Mouse (Mus musculus) adrenal gland, postnatal 4 days (tissue): ENCODE results near the gene Gm10563. TPM values are rescaled to one million over a fixed set of nuclear protein-coding genes. Genes with fewer than 3 reads are reported as not detected.

Experiments used
- DNase-seq, 2 experiments: peaks; one replicate each; pipeline ENCODE4 v3.0.0; 2021 to 2022; ENCODE audit warnings: low spot score in 2 of 2, mixed read lengths in 2 of 2
- total RNA-seq, 2 experiments: library from RNA; stranded (reverse); gene quantifications; 2 replicates each; pipeline ENCODE4 v1.2.3; 2021

Gm10563 gene
- total RNA-seq, 2 experiments from 2014 or later, result not detected

GRCm38 (mm10) chr4:155653451-155654182 lies 8.4 kb upstream of the Gm10563 start:
- DNase-seq, result no peak

- no peak for DNase-seq
Observed at GRCm38 (mm10) chr4:155653086-155653450, 7.9 kb upstream of the Gm10563 start, which contains the start of gene Mmp23. Gene Mmp23, minus strand, starts transcription at chr4:155653384.

GRCm38 (mm10) chr4:155652283-155653085 lies 7.3 kb upstream of the Gm10563 start:
- no peak for DNase-seq

GRCm38 (mm10) chr4:155651553-155652269 lies 6.5 kb upstream of the Gm10563 start:
- DNase-seq, result no peak

- DNase-seq, result no peak
Observed at GRCm38 (mm10) chr4:155649355-155649754, 4.1 kb upstream of the Gm10563 start.

- DNase-seq, result no peak
Observed at GRCm38 (mm10) chr4:155645721-155646120, 513 bp upstream of the Gm10563 start.

GRCm38 (mm10) chr4:155643531-155643930 lies 1.7 kb downstream of the Gm10563 start:
- no peak for DNase-seq

- DNase-seq, result no peak
Observed at GRCm38 (mm10) chr4:155635766-155636499, 9.3 kb downstream of the Gm10563 start.

- no peak for DNase-seq
Observed at GRCm38 (mm10) chr4:155630267-155630666, 14.9 kb downstream of the Gm10563 start.

GRCm38 (mm10) chr4:155624338-155625291 lies 20.6 kb downstream of the Gm10563 start, which contains the start of gene Cdk11b:
Gene Cdk11b, plus strand, starts transcription at chr4:155624854.
- peak; percentile 84 for DNase-seq

- DNase-seq, result no peak
Observed at GRCm38 (mm10) chr4:155618321-155618720, 26.9 kb downstream of the Gm10563 start.

- no peak for DNase-seq
Observed at GRCm38 (mm10) chr4:155613264-155613663, 31.9 kb downstream of the Gm10563 start.

GRCm38 (mm10) chr4:155611860-155612259 lies 33.3 kb downstream of the Gm10563 start:
- no peak for DNase-seq

- DNase-seq, result no peak
Observed at GRCm38 (mm10) chr4:155606825-155607224, 38.4 kb downstream of the Gm10563 start.

- no peak for DNase-seq
Observed at GRCm38 (mm10) chr4:155605132-155605531, 40.1 kb downstream of the Gm10563 start.

GRCm38 (mm10) chr4:155603801-155604200 lies 41.4 kb downstream of the Gm10563 start:
- no peak for DNase-seq

- no peak for DNase-seq
Observed at GRCm38 (mm10) chr4:155602753-155603152, 42.5 kb downstream of the Gm10563 start.

GRCm38 (mm10) chr4:155601997-155602456 lies 43.2 kb downstream of the Gm10563 start:
- DNase-seq, result no peak
